Mouse (Mus musculus): Measurements from ENCODE around the gene Pou3f3.

GRCm38 (mm10) chr1:42694665-42695577, 647 bp upstream of the Pou3f3 start:
- TF ChIP-seq POLR2A (IDR thresholded peaks at IDR 0.05; ENCODE audit: control insufficient read depth in 1 of 2, insufficient read depth in 1 of 2, low read depth in 1 of 2, low read length in 2 of 2, poor library complexity in 1 of 2) (no peak), E2F4 (IDR thresholded peaks at IDR 0.05; ENCODE audit: borderline replicate concordance, low read depth, low read length) (no peak), CTCF (IDR thresholded peaks at IDR 0.05 in 2 of 3, conservative IDR thresholded peaks at IDR 0.05 in 1 of 3; ENCODE audit: control insufficient read depth in 1 of 3, insufficient read depth in 1 of 3, low read depth in 2 of 3, low read length in 3 of 3, poor library complexity in 1 of 3, severe bottlenecking in 1 of 3) (no peak), TCF12 (IDR thresholded peaks at IDR 0.05; ENCODE audit: low read depth, low read length) (no peak), SIN3A (IDR thresholded peaks at IDR 0.05; ENCODE audit: low read length) (no peak)
